Mouse (Mus musculus) thymus, adult 2 months (tissue): Measurements from ENCODE around the gene Ccdc117. TPM values are rescaled to one million over a fixed set of nuclear protein-coding genes. Genes with fewer than 3 reads are reported as not detected.

ENCODE experiments used
- DNase-seq: peaks from one replicate; pipeline ENCODE4 v3.0.0; 2021
- H3K27ac ChIP-seq: fragments of 200-500 bp; 2 replicates; pipeline ENCODE4 v1.5.1; 2012; ENCODE audit warnings: low read length, control low read depth; ENCODE audit not compliant: control insufficient read depth, insufficient read depth
- H3K27me3 ChIP-seq: fragments of 200-500 bp; 2 replicates; pipeline ENCODE4 v1.6.1; 2012; ENCODE audit warnings: mild to moderate bottlenecking, low read length, moderate library complexity, mixed read lengths; ENCODE audit not compliant: control insufficient read depth, insufficient read depth
- H3K36me3 ChIP-seq: fragments of 200-500 bp; 2 replicates; pipeline ENCODE4 v1.6.1; 2012; ENCODE audit warnings: mild to moderate bottlenecking, low read length, moderate library complexity; ENCODE audit not compliant: control insufficient read depth, insufficient read depth
- H3K4me1 ChIP-seq: fragments of 200-500 bp; replicated peaks from 2 replicates; pipeline ENCODE4 v1.6.1; 2012; ENCODE audit warnings: low read length; ENCODE audit not compliant: control insufficient read depth, insufficient read depth
- H3K4me3 ChIP-seq: fragments of 200-500 bp; 2 replicates; pipeline ENCODE4 v1.5.1; 2012; ENCODE audit warnings: mild to moderate bottlenecking, low read length, control low read depth, moderate library complexity; ENCODE audit not compliant: control insufficient read depth, insufficient read depth
- CTCF ChIP-seq: fragments of 200-500 bp; IDR thresholded peaks from 2 replicates; pipeline ENCODE4 v1.5.1; 2012; ENCODE audit warnings: mild to moderate bottlenecking, control low read depth, low read length, moderate library complexity, borderline replicate concordance; ENCODE audit not compliant: control insufficient read depth, poor library complexity, insufficient read depth; ENCODE audit errors: extremely low read depth
- POLR2A ChIP-seq: fragments of 200-500 bp; IDR thresholded peaks from 2 replicates; pipeline ENCODE4 v1.6.1; 2012; ENCODE audit warnings: mild to moderate bottlenecking, low read length, control low read depth, moderate library complexity; ENCODE audit not compliant: control insufficient read depth, poor library complexity, insufficient read depth; ENCODE audit errors: extremely low read depth
- WGBS: fragments of 180-500 bp; shearing (Covaris S2); methylation state at CpG from one replicate; pipeline ENCODE4 v1.1.7; 2018; 5-methylcytosine and 5-hydroxymethylcytosine counted together
- polyA plus RNA-seq: library from polyadenylated mRNA; depleted of rRNA; stranded (reverse); fragments of >200 nt; gene quantifications from 2 replicates; pipeline ENCODE4 v1.2.3, GENCODE M21; 2012

The Ccdc117 gene
- polyA plus RNA-seq, 1 experiment, result 12.2 TPM

GRCm38 (mm10) chr11:5519681-5520080 lies 22.3 kb downstream of the Ccdc117 start:
- no peaks in the 10 kb centered on the region for H3K27me3 ChIP-seq
- no peak for DNase-seq
- no peak overlapping the region for H3K27ac ChIP-seq
- peaks cover 20% of the 10 kb centered on the region for H3K4me1 ChIP-seq
- 94% methylated on average over 3 of the region's 3 CpGs for WGBS
- no peak overlapping the region for H3K4me3 ChIP-seq
- TF ChIP-seq POLR2A, result no peak
- peaks cover 22% of the 10 kb centered on the region for H3K36me3 ChIP-seq

- H3K27me3 ChIP-seq, result no peaks in the 10 kb centered on the region
- DNase-seq, result no peak
- no peaks in the 10 kb centered on the region; the same call in 1 of the 2 replicates for H3K36me3 ChIP-seq
- peaks cover 15% of the 10 kb centered on the region for H3K4me1 ChIP-seq
- H3K4me3 ChIP-seq, result no peak overlapping the region
- TF ChIP-seq CTCF (no peak), POLR2A (no peak)
- 9% methylated on average over 6 of the region's 6 CpGs for WGBS
- no peak overlapping the region for H3K27ac ChIP-seq
Measured at GRCm38 (mm10) chr11:5517346-5517745, 24.6 kb downstream of the Ccdc117 start.

- H3K4me3 ChIP-seq, result no peak overlapping the region
- no peaks in the 10 kb centered on the region for H3K27me3 ChIP-seq
- no peak for DNase-seq
- H3K36me3 ChIP-seq, result no peaks in the 10 kb centered on the region
- TF ChIP-seq CTCF, result no peak
- no peak for TF ChIP-seq POLR2A
- H3K27ac ChIP-seq, result no peak overlapping the region
- WGBS, result 95% methylated on average over 14 of the region's 14 CpGs
- H3K4me1 ChIP-seq, result peaks cover 17% of the 10 kb centered on the region
Measured at GRCm38 (mm10) chr11:5516617-5517016, 25.4 kb downstream of the Ccdc117 start.

GRCm38 (mm10) chr11:5516151-5516550 lies 25.8 kb downstream of the Ccdc117 start:
- WGBS, result 88% methylated on average over 7 of the region's 7 CpGs
- no peak for DNase-seq
- TF ChIP-seq CTCF (no peak), POLR2A (no peak)
- H3K4me3 ChIP-seq, result no peak overlapping the region
- H3K4me1 ChIP-seq, result peaks cover 18% of the 10 kb centered on the region
- H3K27ac ChIP-seq, result no peak overlapping the region
- no peaks in the 10 kb centered on the region for H3K36me3 ChIP-seq
- H3K27me3 ChIP-seq, result no peaks in the 10 kb centered on the region

- Histone ChIP-seq H3K27me3 (no peaks in the 10 kb centered on the region), H3K36me3 (no peaks in the 10 kb centered on the region), H3K4me3 (no peak overlapping the region), H3K4me1 (peaks cover 18% of the 10 kb centered on the region), H3K27ac (no peak overlapping the region)
- 96% methylated on average over 6 of the region's 6 CpGs for WGBS
- DNase-seq, result no peak
- no peak for TF ChIP-seq POLR2A
- TF ChIP-seq CTCF, result no peak
Measured at GRCm38 (mm10) chr11:5515655-5516054, 26.3 kb downstream of the Ccdc117 start.

- whole genome bisulfite sequencing, result 90% methylated on average over 6 of the region's 6 CpGs
- Histone ChIP-seq H3K36me3 (no peaks in the 10 kb centered on the region), H3K4me3 (no peak overlapping the region), H3K27ac (no peak overlapping the region), H3K4me1 (peaks cover 21% of the 10 kb centered on the region), H3K27me3 (no peaks in the 10 kb centered on the region)
- TF ChIP-seq CTCF, result no peak
- TF ChIP-seq POLR2A, result no peak
- no peak for DNase-seq
Measured at GRCm38 (mm10) chr11:5515196-5515595, 26.8 kb downstream of the Ccdc117 start.

GRCm38 (mm10) chr11:5514091-5514490 lies 27.9 kb downstream of the Ccdc117 start:
- Histone ChIP-seq H3K27me3 (no peaks in the 10 kb centered on the region), H3K4me3 (no peak overlapping the region), H3K36me3 (no peaks in the 10 kb centered on the region), H3K27ac (no peak overlapping the region), H3K4me1 (peaks cover 32% of the 10 kb centered on the region)
- 95% methylated on average over 4 of the region's 4 CpGs for WGBS
- no peak for DNase-seq
- no peak for TF ChIP-seq POLR2A
- TF ChIP-seq CTCF, result no peak
